In the genomic region with DNA sequence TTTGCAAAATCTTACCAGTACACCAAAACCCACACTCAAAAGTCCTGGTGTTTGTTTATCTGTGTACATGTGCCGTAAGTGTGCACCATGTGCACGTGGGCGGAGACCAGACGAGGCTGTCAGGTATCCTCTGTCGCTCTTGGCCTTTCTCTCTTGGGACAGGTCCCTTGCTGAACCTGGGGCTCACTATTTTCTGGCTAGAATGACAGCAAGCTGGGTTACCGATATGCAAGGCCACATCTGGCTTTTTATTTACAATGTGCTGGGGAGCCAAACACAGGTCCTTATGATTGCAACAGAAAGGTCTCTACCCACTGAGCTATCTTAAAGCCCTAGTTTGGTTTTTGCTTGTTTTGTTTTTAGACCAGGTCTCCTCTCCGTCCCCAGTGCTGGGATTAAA, we compare ENCODE assay signal across 22 mouse cellular contexts. TPM values are rescaled to one million over a fixed set of nuclear protein-coding genes. Genes with fewer than 3 reads are reported as not detected.
A peak's percentile ranks its signal among the peaks of the same experiment; 100 is the strongest.
DNase-seq lines count a peak whose midpoint lies in the region; ATAC-seq and TF ChIP-seq lines count a peak whose summit lies in the region.
"Had no signal": no experiment of that assay in that cellular context is flagged by ENCODE, and none has a peak within 500 bp of the region (broad histone marks: within the 10 kb centered on the region; RNA-seq: fewer than 3 reads in every experiment).

No protein-coding gene starts in this region.

- no peak for TF ChIP-seq POLR2A in heart, adult 2 months (IDR thresholded peaks at IDR 0.05; ENCODE audit: insufficient read depth, low read depth, low read length)

- TF ChIP-seq CTCF in heart, adult 2 months (IDR thresholded peaks at IDR 0.05) = no peak
- TF ChIP-seq CTCF in liver, postnatal 0 days (IDR thresholded peaks at IDR 0.05; ENCODE audit: low read depth) = no peak
- no peak for TF ChIP-seq CTCF in hindbrain, postnatal 0 days (IDR thresholded peaks at IDR 0.05; ENCODE audit: low read depth)

- 59% methylated on average over 7 of the region's 7 CpGs for WGBS in heart, adult 2 months
- WGBS in kidney, embryonic 14.5 days = 83% methylated on average over 7 of the region's 7 CpGs
- WGBS in kidney, embryonic 15.5 days = 79% methylated on average over 7 of the region's 7 CpGs
- 45% methylated on average over 7 of the region's 7 CpGs for WGBS in liver, postnatal 0 days (ENCODE audit: insufficient replicate concordance)
- 79% methylated on average over 7 of the region's 7 CpGs for WGBS in hindbrain, postnatal 0 days

- TF ChIP-seq EP300 in heart, adult 2 months (IDR thresholded peaks at IDR 0.05; ENCODE audit: insufficient read depth, low read depth, low read length) = no peak
- TF ChIP-seq EP300 in liver, postnatal 0 days (IDR thresholded peaks at IDR 0.05; ENCODE audit: low read depth) = no peak

- H3K27ac ChIP-seq in heart, adult 2 months = peak overlapping the region; percentile 41
- H3K27ac ChIP-seq in kidney, embryonic 14.5 days (ENCODE audit: low read depth, low read length) = no peak overlapping the region
- no peak overlapping the region for H3K27ac ChIP-seq in kidney, embryonic 15.5 days
- peak overlapping the region; percentile 55 for H3K27ac ChIP-seq in brown adipose tissue, adult 24 weeks (replicated peaks; ENCODE audit: low read depth, low read length)
- H3K27ac ChIP-seq in liver, postnatal 0 days (ENCODE audit: low read depth) = peak overlapping the region; percentile 69
- H3K27ac ChIP-seq in hindbrain, postnatal 0 days = no peak overlapping the region
- H3K27ac ChIP-seq: hindbrain, embryonic 14.5 days; neural tube, embryonic 15.5 days had no signal

- intact Hi-C loops in heart, adult 2 months (cut with DNase I) = no loop called here
- intact Hi-C loops in heart, postnatal 25 days (cut with DNase I) = no loop called here

- peaks cover 8% of the 10 kb centered on the region for H3K36me3 ChIP-seq in heart, adult 2 months (ENCODE audit: control insufficient read depth, insufficient read depth, low read length)
- no peaks in the 10 kb centered on the region for H3K36me3 ChIP-seq in kidney, embryonic 14.5 days (ENCODE audit: control insufficient read depth, insufficient read depth, low read length)
- no peaks in the 10 kb centered on the region for H3K36me3 ChIP-seq in kidney, embryonic 15.5 days
- no peaks in the 10 kb centered on the region for H3K36me3 ChIP-seq in liver, postnatal 0 days (replicated peaks; ENCODE audit: insufficient read depth, low read length)
- no peaks in the 10 kb centered on the region for H3K36me3 ChIP-seq in hindbrain, postnatal 0 days (ENCODE audit: insufficient read depth, low read length)
- H3K36me3 ChIP-seq: G1E; neural tube, embryonic 15.5 days had no signal

- H3K4me3 ChIP-seq in heart, adult 2 months = no peak overlapping the region
- H3K4me3 ChIP-seq in kidney, embryonic 14.5 days (ENCODE audit: low read length) = no peak overlapping the region
- no peak overlapping the region for H3K4me3 ChIP-seq in kidney, embryonic 15.5 days (replicated peaks)
- H3K4me3 ChIP-seq in brown adipose tissue, adult 24 weeks (ENCODE audit: insufficient read depth, low read depth, low read length) = no peak overlapping the region
- no peak overlapping the region for H3K4me3 ChIP-seq in liver, postnatal 0 days (ENCODE audit: low read depth, low read length)
- no peak overlapping the region for H3K4me3 ChIP-seq in hindbrain, postnatal 0 days (ENCODE audit: low read length)
- H3K4me3 ChIP-seq: neural tube, embryonic 15.5 days had no signal

- H3K9ac ChIP-seq in heart, adult 2 months (ENCODE audit: low read depth, low read length) = no peak overlapping the region
- H3K9ac ChIP-seq in kidney, embryonic 14.5 days (ENCODE audit: low read depth, low read length) = 0 out of 2 replicates have a peak overlapping the region, but pooled peaks have one; percentile 7
- H3K9ac ChIP-seq in kidney, embryonic 15.5 days = no peak overlapping the region
- no peak overlapping the region for H3K9ac ChIP-seq in liver, postnatal 0 days (replicated peaks)
- no peak overlapping the region for H3K9ac ChIP-seq in hindbrain, postnatal 0 days (replicated peaks; ENCODE audit: low read length)
- H3K9ac ChIP-seq: hindbrain, embryonic 14.5 days; neural tube, embryonic 15.5 days had no signal

- H3K79me2 ChIP-seq in heart, adult 2 months (replicated peaks; ENCODE audit: control insufficient read depth, insufficient read depth, low read length) = peaks cover 17% of the 10 kb centered on the region

- H3K4me2 ChIP-seq in kidney, embryonic 14.5 days (replicated peaks; ENCODE audit: low read depth, low read length) = no peak overlapping the region
- H3K4me2 ChIP-seq in kidney, embryonic 15.5 days = no peak overlapping the region
- no peak overlapping the region for H3K4me2 ChIP-seq in liver, postnatal 0 days (ENCODE audit: low read depth, low read length)
- H3K4me2 ChIP-seq in hindbrain, postnatal 0 days (ENCODE audit: low read depth, low read length) = no peak overlapping the region
- H3K4me2 ChIP-seq: hindbrain, embryonic 14.5 days; neural tube, embryonic 15.5 days had no signal

- ATAC-seq in kidney, embryonic 14.5 days (ENCODE audit: low FRiP score, low TSS enrichment) = no peak
- ATAC-seq in kidney, embryonic 15.5 days (replicated peaks; ENCODE audit: low FRiP score) = no peak
- no peak for ATAC-seq in liver, postnatal 0 days
- ATAC-seq in hindbrain, postnatal 0 days = no peak
- ATAC-seq: activated CD4-positive, CD25-positive, alpha-beta regulatory T cell, adult 4 months; forebrain, embryonic 16.5 days; midbrain, embryonic 16.5 days had no signal

- no peaks in the 10 kb centered on the region for H3K27me3 ChIP-seq in heart, adult 2 months (ENCODE audit: control insufficient read depth, insufficient read depth, low read length)
- H3K27me3 ChIP-seq in kidney, embryonic 14.5 days (ENCODE audit: control insufficient read depth, insufficient read depth, low read length) = no peaks in the 10 kb centered on the region
- H3K27me3 ChIP-seq in kidney, embryonic 15.5 days = no peaks in the 10 kb centered on the region
- H3K27me3 ChIP-seq in liver, postnatal 0 days (ENCODE audit: insufficient read depth, low read length) = no peaks in the 10 kb centered on the region
- no peaks in the 10 kb centered on the region for H3K27me3 ChIP-seq in hindbrain, postnatal 0 days (ENCODE audit: insufficient read depth, low read length)
- H3K27me3 ChIP-seq: neural tube, embryonic 15.5 days had no signal

- peaks cover 50% of the 10 kb centered on the region for H3K4me1 ChIP-seq in heart, adult 2 months (ENCODE audit: control insufficient read depth, insufficient read depth, low read length)
- peaks cover 21% of the 10 kb centered on the region; the same call in 1 of the 2 replicates for H3K4me1 ChIP-seq in kidney, embryonic 14.5 days (ENCODE audit: control insufficient read depth, insufficient read depth, low read length)
- peaks cover 47% of the 10 kb centered on the region for H3K4me1 ChIP-seq in kidney, embryonic 15.5 days
- peaks cover 57% of the 10 kb centered on the region for H3K4me1 ChIP-seq in brown adipose tissue, adult 24 weeks (ENCODE audit: control insufficient read depth, insufficient read depth, insufficient read length, low read length)
- peaks cover 50% of the 10 kb centered on the region for H3K4me1 ChIP-seq in liver, postnatal 0 days (ENCODE audit: insufficient read depth)
- peaks cover 5% of the 10 kb centered on the region; the same call in 1 of the 2 replicates for H3K4me1 ChIP-seq in hindbrain, postnatal 0 days (ENCODE audit: insufficient read depth, low read length)

- no peaks in the 10 kb centered on the region for H3K9me3 ChIP-seq in kidney, embryonic 14.5 days (ENCODE audit: control insufficient read depth, low read length)
- no peaks in the 10 kb centered on the region for H3K9me3 ChIP-seq in kidney, embryonic 15.5 days (replicated peaks)
- H3K9me3 ChIP-seq in liver, postnatal 0 days (ENCODE audit: low read length) = no peaks in the 10 kb centered on the region
- H3K9me3 ChIP-seq in hindbrain, postnatal 0 days (ENCODE audit: low read length) = no peaks in the 10 kb centered on the region
- H3K9me3 ChIP-seq: G1E; neural tube, embryonic 15.5 days had no signal

- DNase-seq in heart, adult 2 months = no peak
- DNase-seq in heart, postnatal 25 days (ENCODE audit: low spot score) = no peak
- DNase-seq in liver, postnatal 0 days = no peak
- no peak for DNase-seq in hindbrain, postnatal 0 days (ENCODE audit: low spot score)
- DNase-seq: adrenal gland, postnatal 10 days; cerebellum, adult 11 months; cerebellum, postnatal 14 days; heart, postnatal 14 days; kidney, adult 18-20 months; layer of hippocampus, adult 9-11 months; lung, adult 2 months; right cerebral cortex, postnatal 25 days; thymus, postnatal 25 days had no signal

RNA-seq across cellular contexts. Expression of gene Tmem184b, which starts 15.8 kb away (rescaled TPM):
- total RNA-seq in heart, adult 2 months (2021) = 10 to 100 TPM; 38.7 to 42.9 TPM
- 83.1 and 84.2 TPM in 2 replicates for polyA plus RNA-seq in heart, adult 2 months (2012; rRNA removed)
- 10 to 100 TPM; 43.0 to 46.7 TPM for total RNA-seq in heart, postnatal 25 days (2021)
- polyA plus RNA-seq in kidney, embryonic 14.5 days (2014; fragmentation: Nextera tagmentation; extraction: Ambion mirVana) = 45.8 and 63.1 TPM in 2 replicates
- 67.7 and 75.5 TPM in 2 replicates for polyA plus RNA-seq in kidney, embryonic 15.5 days (2015; fragmentation: Nextera tagmentation; extraction: Ambion mirVana)
- polyA plus RNA-seq in brown adipose tissue, adult 24 weeks (2012; ENCODE audit: insufficient read depth, insufficient read length, missing spikeins) = 60.3 and 71.0 TPM in 2 replicates
- polyA plus RNA-seq in liver, postnatal 0 days (2015; fragmentation: Nextera tagmentation; extraction: Ambion mirVana) = 6.6 and 8.4 TPM in 2 replicates
- total RNA-seq in hindbrain, postnatal 0 days (2014; rRNA removed) = 72.4 and 113 TPM in 2 replicates
- 26.6 and 31.6 TPM in 2 replicates for polyA plus RNA-seq in hindbrain, postnatal 0 days (2015; fragmentation: Nextera tagmentation; extraction: Ambion mirVana)

RNA-seq across cellular contexts. Expression of gene Maff, which starts 41.2 kb away (rescaled TPM):
- total RNA-seq in heart, adult 2 months (2021) = 10 to 100 TPM in 1 of 2 experiments, 1 to 10 TPM in 1; 9.3 to 13.7 TPM
- 3.4 and 4.3 TPM in 2 replicates for polyA plus RNA-seq in heart, adult 2 months (2012; rRNA removed)
- 1 to 10 TPM; 8.1 to 8.3 TPM for total RNA-seq in heart, postnatal 25 days (2021)
- polyA plus RNA-seq in kidney, embryonic 14.5 days (2014; fragmentation: Nextera tagmentation; extraction: Ambion mirVana) = 3.4 and 3.6 TPM in 2 replicates
- polyA plus RNA-seq in kidney, embryonic 15.5 days (2015; fragmentation: Nextera tagmentation; extraction: Ambion mirVana) = 3.8 and 4.4 TPM in 2 replicates
- 9.8 and 11.4 TPM in 2 replicates for polyA plus RNA-seq in brown adipose tissue, adult 24 weeks (2012; ENCODE audit: insufficient read depth, insufficient read length, missing spikeins)
- polyA plus RNA-seq in liver, postnatal 0 days (2015; fragmentation: Nextera tagmentation; extraction: Ambion mirVana) = 0.94 and 1.1 TPM in 2 replicates
- 4.0 and 5.4 TPM in 2 replicates for total RNA-seq in hindbrain, postnatal 0 days (2014; rRNA removed)
- 1.7 and 2.0 TPM in 2 replicates for polyA plus RNA-seq in hindbrain, postnatal 0 days (2015; fragmentation: Nextera tagmentation; extraction: Ambion mirVana)

RNA-seq across cellular contexts. Expression of gene Pla2g6, which starts 59.4 kb away (rescaled TPM):
- 10 to 100 TPM; 10.7 to 11.0 TPM for total RNA-seq in heart, adult 2 months (2021)
- 11.7 and 14.0 TPM in 2 replicates for polyA plus RNA-seq in heart, adult 2 months (2012; rRNA removed)
- total RNA-seq in heart, postnatal 25 days (2021) = 1 to 10 TPM; 9.6 to 9.9 TPM
- 10.9 and 17.0 TPM in 2 replicates for polyA plus RNA-seq in kidney, embryonic 14.5 days (2014; fragmentation: Nextera tagmentation; extraction: Ambion mirVana)
- 16.9 and 17.7 TPM in 2 replicates for polyA plus RNA-seq in kidney, embryonic 15.5 days (2015; fragmentation: Nextera tagmentation; extraction: Ambion mirVana)
- 11.6 and 13.4 TPM in 2 replicates for polyA plus RNA-seq in brown adipose tissue, adult 24 weeks (2012; ENCODE audit: insufficient read depth, insufficient read length, missing spikeins)
- 18.5 and 18.8 TPM in 2 replicates for polyA plus RNA-seq in liver, postnatal 0 days (2015; fragmentation: Nextera tagmentation; extraction: Ambion mirVana)
- 24.3 and 28.8 TPM in 2 replicates for total RNA-seq in hindbrain, postnatal 0 days (2014; rRNA removed)
- 15.2 and 15.7 TPM in 2 replicates for polyA plus RNA-seq in hindbrain, postnatal 0 days (2015; fragmentation: Nextera tagmentation; extraction: Ambion mirVana)

Comparison
In these comparisons a context has a peak if more than half of its experiments do, and no peak if none do; other contexts are left out.
1. H3K27ac ChIP-seq: peak in heart, adult 2 months (single experiment), brown adipose tissue, adult 24 weeks (single experiment) and liver, postnatal 0 days (single experiment); none in kidney, embryonic 14.5 days (single experiment), kidney, embryonic 15.5 days (single experiment) and hindbrain, postnatal 0 days (single experiment).